Mouse (Mus musculus) ES-Bruce4 (cell line): ENCODE measurements around the gene Hfe2. TPM values are rescaled to one million over a fixed set of nuclear protein-coding genes. Genes with fewer than 3 reads are reported as not detected.

Experiments used
- H3K27ac ChIP-seq: 2 replicates; pipeline ENCODE4 v1.5.1; 2012; ENCODE audit warnings: low read length, inconsistent platforms; ENCODE audit not compliant: insufficient read depth
- H3K27me3 ChIP-seq: 2 replicates; pipeline ENCODE4 v1.6.1; 2012; ENCODE audit warnings: mild to moderate bottlenecking, low read length, inconsistent platforms; ENCODE audit not compliant: control insufficient read depth, poor library complexity, insufficient read depth, severe bottlenecking
- H3K36me3 ChIP-seq: 2 replicates; pipeline ENCODE4 v1.6.1; 2012; ENCODE audit warnings: inconsistent platforms, mild to moderate bottlenecking, low read length, moderate library complexity; ENCODE audit not compliant: control insufficient read depth, poor library complexity, insufficient read depth, severe bottlenecking
- H3K4me1 ChIP-seq: one replicate; pipeline ENCODE4 v1.8.1; 2011; ENCODE audit warnings: low read length; ENCODE audit not compliant: control insufficient read depth, insufficient read depth
- H3K4me3 ChIP-seq: 2 replicates; pipeline ENCODE4 v1.5.1; 2011; ENCODE audit warnings: low read depth, mild to moderate bottlenecking, low read length
- H3K9ac ChIP-seq: 2 replicates; pipeline ENCODE4 v1.6.1; 2012; ENCODE audit warnings: low read depth, mild to moderate bottlenecking, inconsistent platforms; ENCODE audit not compliant: poor library complexity, severe bottlenecking
- H3K9me3 ChIP-seq: replicated peaks from 2 replicates; pipeline ENCODE4 v1.6.1; 2012; ENCODE audit warnings: mild to moderate bottlenecking, low read length, inconsistent platforms; ENCODE audit not compliant: control insufficient read depth, poor library complexity, insufficient read depth, severe bottlenecking
- CTCF ChIP-seq: IDR thresholded peaks from one replicate; pipeline ENCODE4 v1.8.1; 2011; ENCODE audit warnings: low read depth, low read length
- EP300 ChIP-seq: IDR thresholded peaks from 2 replicates; pipeline ENCODE4 v1.6.1; 2011; ENCODE audit warnings: low read depth, low read length; ENCODE audit not compliant: insufficient read depth
- POLR2A ChIP-seq: IDR thresholded peaks from one replicate; pipeline ENCODE4 v1.8.1; 2011; ENCODE audit warnings: low read length; ENCODE audit not compliant: insufficient read depth
- polyA plus RNA-seq: library from polyadenylated mRNA; stranded (reverse); fragments of >200 nt; gene quantifications from 2 replicates; pipeline ENCODE4 v1.2.4, GENCODE M21; 2011; ENCODE audit warnings: low read depth; ENCODE audit not compliant: missing spikeins, insufficient read depth, insufficient read length

The Hfe2 gene
- polyA plus RNA-seq, result 0.88 and 1.2 TPM in 2 replicates

GRCm38 (mm10) chr3:96524914-96525313 is at the start of gene Hfe2:
Gene Hfe2 (plus strand): TSS chr3:96525172.
- H3K4me1 ChIP-seq, result peaks cover 5% of the 10 kb centered on the region
- no peak for TF ChIP-seq EP300
- no peak for TF ChIP-seq POLR2A
- TF ChIP-seq CTCF, result no peak
- H3K27me3 ChIP-seq, result no peaks in the 10 kb centered on the region

GRCm38 (mm10) chr3:96477084-96477483 is 47.9 kb upstream of the Hfe2 start:
- Histone ChIP-seq H3K27me3 (no peaks in the 10 kb centered on the region), H3K4me3 (no peak overlapping the region), H3K4me1 (no peaks in the 10 kb centered on the region), H3K9me3 (no peaks in the 10 kb centered on the region), H3K36me3 (no peaks in the 10 kb centered on the region), H3K27ac (no peak overlapping the region), H3K9ac (no peak overlapping the region)
- TF ChIP-seq EP300, result no peak
- no peak for TF ChIP-seq POLR2A
- TF ChIP-seq CTCF, result no peak

More at GRCm38 (mm10) chr3:96524914-96525313, at the start of gene Hfe2:
- Histone ChIP-seq H3K27ac (no peak within 1 kb of the TSS), H3K9ac (no peak within 1 kb of the TSS), H3K36me3 (no peaks in the 10 kb centered on the region), H3K9me3 (no peaks in the 10 kb centered on the region), H3K4me3 (no peak within 1 kb of the TSS)

- Histone ChIP-seq H3K36me3 (no peaks in the 10 kb centered on the region), H3K4me1 (no peaks in the 10 kb centered on the region), H3K27ac (no peak overlapping the region), H3K4me3 (no peak overlapping the region), H3K9me3 (no peaks in the 10 kb centered on the region), H3K27me3 (no peaks in the 10 kb centered on the region), H3K9ac (no peak overlapping the region)
- TF ChIP-seq EP300, result no peak
- TF ChIP-seq POLR2A, result no peak
- no peak for TF ChIP-seq CTCF
Measured at GRCm38 (mm10) chr3:96477558-96477957, 47.4 kb upstream of the Hfe2 start.

GRCm38 (mm10) chr3:96479249-96479648 is 45.7 kb upstream of the Hfe2 start:
- H3K9ac ChIP-seq, result no peak overlapping the region
- TF ChIP-seq POLR2A (no peak), CTCF (no peak), EP300 (no peak)
- H3K4me1 ChIP-seq, result no peaks in the 10 kb centered on the region
- H3K27me3 ChIP-seq, result no peaks in the 10 kb centered on the region
- H3K9me3 ChIP-seq, result no peaks in the 10 kb centered on the region
- no peaks in the 10 kb centered on the region for H3K36me3 ChIP-seq
- no peak overlapping the region for H3K27ac ChIP-seq
- H3K4me3 ChIP-seq, result no peak overlapping the region

- no peaks in the 10 kb centered on the region for H3K36me3 ChIP-seq
- H3K27me3 ChIP-seq, result no peaks in the 10 kb centered on the region
- TF ChIP-seq POLR2A, result no peak
- no peak for TF ChIP-seq CTCF
- no peak for TF ChIP-seq EP300
- no peaks in the 10 kb centered on the region for H3K9me3 ChIP-seq
- no peak overlapping the region for H3K9ac ChIP-seq
- peaks cover 1% of the 10 kb centered on the region for H3K4me1 ChIP-seq
- H3K4me3 ChIP-seq, result no peak overlapping the region
- no peak overlapping the region for H3K27ac ChIP-seq
Measured at GRCm38 (mm10) chr3:96480684-96481270, 44.2 kb upstream of the Hfe2 start.

GRCm38 (mm10) chr3:96481856-96482255 is 43.1 kb upstream of the Hfe2 start:
- peaks cover 1% of the 10 kb centered on the region for H3K4me1 ChIP-seq
- no peak for TF ChIP-seq POLR2A
- TF ChIP-seq EP300, result no peak
- no peaks in the 10 kb centered on the region for H3K36me3 ChIP-seq
- H3K9ac ChIP-seq, result no peak overlapping the region
- H3K27ac ChIP-seq, result no peak overlapping the region
- no peak overlapping the region for H3K4me3 ChIP-seq
- no peaks in the 10 kb centered on the region for H3K9me3 ChIP-seq
- H3K27me3 ChIP-seq, result no peaks in the 10 kb centered on the region
